Mouse (Mus musculus) neutrophil, adult 5-6 weeks (primary cell): Measurements from ENCODE around the gene Plekhm2. TPM values are rescaled to one million over a fixed set of nuclear protein-coding genes. Genes with fewer than 3 reads are reported as not detected.

Experiments
- ATAC-seq: fragments of 151-379, 151-347 bp; 2 replicates; pipeline ENCODE4 v1.8.0; 2017; ENCODE audit warnings: mild to moderate bottlenecking, moderate TSS enrichment; ENCODE audit not compliant: insufficient number of reproducible peaks, poor library complexity, low FRiP score, severe bottlenecking; ENCODE audit errors: extremely low read depth
- total RNA-seq: library from RNA; stranded (forward); fragments of 200-1000 nt; gene quantifications from 2 replicates; pipeline ENCODE4 v1.2.3, GENCODE M21; 2017

Plekhm2 gene
- total RNA-seq, 1 experiment from 2014 or later = 15.6 TPM

DNA sequence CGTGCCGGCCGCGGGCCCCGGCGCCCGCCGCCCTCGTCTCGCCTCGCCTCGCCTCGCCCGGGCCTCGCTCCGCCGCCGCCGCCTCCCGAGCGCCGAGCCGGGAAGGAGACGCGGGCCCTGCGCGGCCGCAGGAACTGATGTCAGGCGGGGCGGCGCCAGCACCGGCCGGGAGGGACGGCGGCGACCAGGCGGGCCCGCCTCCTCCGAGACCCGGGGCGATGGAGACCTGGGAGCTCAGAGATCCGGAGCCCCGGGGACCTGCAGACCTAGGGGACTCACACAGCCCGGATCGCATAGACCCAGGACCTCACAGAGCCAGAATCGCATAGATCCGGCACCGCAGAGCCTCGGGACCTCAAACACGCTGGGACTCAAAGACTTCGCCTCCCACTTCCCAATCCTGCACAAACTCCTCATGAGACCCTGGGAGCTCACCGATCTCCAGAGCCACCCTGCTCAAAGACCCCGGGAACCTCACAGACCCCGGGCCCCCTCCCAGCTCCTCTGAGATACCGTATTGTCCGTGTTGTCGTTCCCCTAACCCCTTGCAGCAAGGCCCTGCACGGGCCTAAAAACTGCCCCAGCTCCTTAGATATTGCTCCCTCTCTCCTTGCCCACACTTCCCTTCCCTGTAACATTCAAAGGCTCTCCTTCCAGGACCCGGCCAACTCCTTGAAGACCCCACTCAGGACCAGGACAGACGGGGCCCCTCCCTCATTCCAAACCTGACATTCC is 521 bp downstream of the Plekhm2 start:
- ATAC-seq = peak; percentile 40

DNA sequence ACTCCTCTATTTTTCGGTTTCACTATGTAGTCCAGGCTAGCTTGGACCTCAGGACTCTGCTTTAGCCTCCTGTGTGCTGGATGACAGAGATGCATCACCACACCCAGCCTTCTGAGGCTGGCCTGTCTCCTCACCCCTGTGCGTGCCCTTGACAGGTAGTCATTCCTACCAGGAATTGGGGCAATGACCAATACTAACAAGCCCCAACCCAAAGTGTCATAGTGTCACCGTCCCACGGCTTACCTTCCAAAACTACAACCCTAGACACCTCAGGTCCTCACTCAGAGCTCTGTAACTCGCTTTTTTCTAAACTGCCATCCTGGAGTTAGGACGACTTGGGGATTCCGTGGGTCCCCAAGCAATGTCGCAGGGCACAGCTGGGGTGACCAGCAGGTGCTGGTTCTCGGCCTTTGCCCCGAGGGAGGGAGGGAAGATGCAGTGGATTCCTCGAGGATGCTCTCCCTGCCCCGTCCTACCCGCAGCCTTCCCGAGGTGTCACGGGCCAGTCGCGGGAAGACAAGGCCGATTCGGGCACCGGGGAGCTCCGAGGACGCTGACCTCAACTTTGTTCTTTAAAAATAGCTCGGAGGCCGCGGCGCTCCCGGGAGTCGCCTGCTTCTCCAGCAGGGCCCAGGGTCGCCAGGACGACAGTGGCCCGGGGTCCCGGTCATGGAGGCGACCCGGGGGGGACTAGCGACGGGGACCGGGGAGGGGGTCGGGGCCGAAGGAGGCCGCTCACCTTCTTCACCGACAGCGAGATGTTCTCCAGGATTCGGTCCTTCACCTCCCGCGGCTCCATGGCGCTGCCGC is 1.4 kb downstream of the Plekhm2 start:
- ATAC-seq = no peak; the same call in 1 of the 2 replicates

DNA sequence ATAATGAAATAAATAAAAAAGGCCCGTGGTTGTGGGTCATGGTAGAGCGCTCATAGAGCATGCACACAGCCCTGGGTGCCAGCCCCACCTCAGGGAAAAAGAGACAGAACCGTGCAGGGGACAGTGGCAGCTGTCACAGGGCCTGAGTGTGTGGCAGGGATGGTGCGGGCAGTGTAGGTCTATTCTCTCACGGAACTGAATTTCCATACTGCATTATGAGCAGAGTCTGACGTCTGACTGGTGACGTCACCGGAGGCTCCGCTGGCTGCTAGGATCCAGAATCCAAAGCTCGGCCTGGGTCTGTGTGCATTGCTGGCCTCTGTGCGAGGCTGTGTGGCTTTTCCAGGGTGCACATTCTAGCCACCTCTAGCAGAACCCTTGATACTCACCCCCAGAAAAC is 3.8 kb downstream of the Plekhm2 start:
- ATAC-seq = no peak

DNA sequence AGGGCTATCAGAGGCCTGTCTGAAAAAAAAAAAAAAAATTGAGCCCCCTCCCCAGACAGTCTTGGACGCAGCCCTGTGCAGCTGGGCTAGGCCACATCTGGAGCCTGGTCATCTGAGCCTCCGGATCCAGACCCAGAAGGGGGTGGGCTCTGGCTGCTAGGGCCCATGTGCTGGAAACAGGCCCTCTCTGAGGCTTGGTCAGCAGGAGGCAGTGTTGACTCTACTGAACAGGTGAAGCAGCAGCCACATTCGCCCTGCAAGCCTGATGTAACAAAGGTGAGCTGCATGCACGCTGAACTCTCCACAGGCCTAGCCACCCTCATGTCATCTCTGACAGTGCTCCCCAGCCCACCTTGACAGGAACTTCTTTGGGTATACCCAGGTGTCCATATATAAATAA is 5.0 kb downstream of the Plekhm2 start:
- ATAC-seq = no peak

GRCm38 (mm10) chr4:141658846-141659484 is 5.7 kb downstream of the Plekhm2 start:
- ATAC-seq = no peak

GRCm38 (mm10) chr4:141656932-141657331 is 7.8 kb downstream of the Plekhm2 start:
- no peak for ATAC-seq

GRCm38 (mm10) chr4:141655908-141656608 is 8.6 kb downstream of the Plekhm2 start:
- ATAC-seq = peak; percentile 49

- no peak for ATAC-seq
Measured at GRCm38 (mm10) chr4:141654509-141654908, 10.2 kb downstream of the Plekhm2 start.

DNA sequence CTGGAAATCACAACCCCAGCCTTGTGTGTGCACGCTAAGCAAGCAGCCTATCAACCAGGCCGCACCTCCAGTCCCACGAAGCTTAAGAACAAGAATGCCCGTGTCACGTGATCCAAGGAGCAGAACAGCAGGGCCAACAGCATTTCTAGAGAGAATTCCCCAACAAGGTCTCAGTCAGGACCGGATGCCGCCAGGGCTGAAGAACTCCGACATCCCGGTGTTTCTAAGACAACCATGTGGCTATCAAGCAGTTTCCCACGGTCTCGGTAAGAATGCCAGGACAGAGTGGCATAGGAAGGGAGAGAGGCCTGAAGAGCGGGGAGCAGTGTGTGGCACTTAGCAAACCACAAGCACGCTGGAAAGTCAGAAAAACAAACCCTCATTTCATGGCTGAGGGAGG is 10.9 kb downstream of the Plekhm2 start:
- no peak for ATAC-seq

GRCm38 (mm10) chr4:141653044-141653443 is 11.7 kb downstream of the Plekhm2 start:
- no peak for ATAC-seq

DNA sequence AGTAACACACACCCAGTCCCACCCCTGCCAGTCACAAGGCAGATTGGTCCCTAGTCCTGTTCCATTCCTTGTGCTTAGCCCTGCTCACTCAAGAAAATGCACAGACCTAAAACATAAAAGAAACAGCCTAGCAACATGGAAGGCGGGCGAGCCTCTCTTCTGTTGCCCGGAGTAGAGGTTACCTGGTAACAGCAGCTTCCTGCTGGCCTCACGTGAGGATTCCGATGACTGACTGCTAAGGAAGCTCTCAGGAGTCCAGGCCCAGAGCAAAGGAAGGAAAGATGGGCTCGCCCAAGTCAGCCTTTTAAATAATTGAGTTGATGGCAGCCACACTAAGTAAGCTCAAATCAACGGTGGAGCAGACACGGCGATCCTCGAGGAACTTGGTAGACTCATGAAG is 12.8 kb downstream of the Plekhm2 start:
- ATAC-seq = no peak

- ATAC-seq = no peak
Measured at GRCm38 (mm10) chr4:141651286-141651685, 13.4 kb downstream of the Plekhm2 start.

- ATAC-seq = no peak
Measured at GRCm38 (mm10) chr4:141649244-141649643, 15.5 kb downstream of the Plekhm2 start.

DNA sequence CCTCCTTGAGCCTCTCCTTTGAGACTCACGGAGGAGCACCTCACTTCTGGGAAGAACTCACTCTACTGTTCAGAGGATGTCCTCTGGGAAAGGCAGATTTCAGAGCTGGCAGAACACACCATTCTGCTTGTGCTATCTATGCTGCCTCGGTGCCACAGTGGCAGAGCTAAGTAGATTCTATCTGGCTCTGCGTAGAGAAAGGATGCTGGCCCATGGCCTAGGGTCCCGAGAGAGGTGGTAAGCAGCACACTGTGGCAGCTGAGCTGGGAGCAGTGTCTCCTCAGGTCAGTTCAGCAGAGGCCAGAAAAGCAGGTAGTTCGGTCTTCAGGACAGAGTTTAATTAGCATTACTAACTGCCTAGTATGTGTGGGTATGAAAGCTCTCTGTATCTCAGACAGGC is 16.4 kb downstream of the Plekhm2 start:
- no peak for ATAC-seq

DNA sequence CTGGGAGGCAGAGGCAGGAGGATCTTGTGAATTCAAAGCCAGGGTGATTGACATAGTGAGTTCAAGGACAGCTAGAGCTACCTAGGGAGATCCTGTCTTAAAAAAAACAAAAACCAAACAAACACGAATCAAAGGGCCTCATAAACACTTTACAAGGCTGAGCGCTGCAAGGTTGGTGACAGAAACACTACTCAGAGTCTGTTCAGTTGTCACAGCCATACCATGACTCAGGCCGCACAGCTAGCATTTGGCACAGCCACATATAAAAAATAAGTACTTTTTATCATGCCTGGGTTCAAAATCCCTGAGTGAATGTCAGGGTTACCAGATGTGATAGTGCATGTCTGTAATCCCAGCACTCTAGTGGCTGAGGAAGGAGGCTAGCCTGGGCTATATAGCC is 17.5 kb downstream of the Plekhm2 start:
- no peak for ATAC-seq

GRCm38 (mm10) chr4:141645988-141646387 is 18.7 kb downstream of the Plekhm2 start:
- ATAC-seq = no peak

DNA sequence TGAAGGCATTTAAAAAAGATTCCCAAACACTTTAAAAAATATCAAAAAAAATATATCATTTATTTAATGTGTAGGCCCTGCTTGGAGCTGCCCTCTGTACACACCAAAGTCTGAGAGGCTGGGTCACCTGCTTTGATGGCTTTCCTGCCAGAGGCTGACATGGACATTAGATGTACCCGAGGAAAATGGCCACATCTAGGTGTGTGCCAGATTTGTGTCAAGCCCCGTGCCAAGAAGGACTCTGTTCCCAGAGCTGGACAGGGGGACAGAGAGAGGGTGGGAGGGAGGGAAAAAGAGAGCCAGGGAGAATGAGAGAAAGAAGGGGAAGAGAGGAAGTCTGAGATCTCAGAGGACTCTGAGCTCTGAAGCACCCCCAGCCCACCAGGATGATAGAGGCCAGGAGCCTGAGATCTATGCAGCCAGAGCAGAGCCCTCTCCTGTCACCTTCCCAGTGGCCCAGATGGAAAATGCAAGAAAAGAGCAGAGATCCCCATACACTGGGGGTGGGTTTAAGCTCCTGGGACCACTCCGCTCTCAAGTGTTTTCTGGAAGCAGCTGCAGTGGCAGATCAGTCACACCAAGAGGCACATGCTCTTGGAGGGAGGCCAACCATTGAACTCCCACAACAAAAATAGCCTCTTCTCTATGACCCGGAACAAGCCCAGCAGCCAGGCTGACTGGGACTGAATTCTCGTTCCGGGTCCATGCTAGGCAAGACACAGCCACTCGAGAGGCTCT is 21.4 kb downstream of the Plekhm2 start:
- ATAC-seq = no peak

DNA sequence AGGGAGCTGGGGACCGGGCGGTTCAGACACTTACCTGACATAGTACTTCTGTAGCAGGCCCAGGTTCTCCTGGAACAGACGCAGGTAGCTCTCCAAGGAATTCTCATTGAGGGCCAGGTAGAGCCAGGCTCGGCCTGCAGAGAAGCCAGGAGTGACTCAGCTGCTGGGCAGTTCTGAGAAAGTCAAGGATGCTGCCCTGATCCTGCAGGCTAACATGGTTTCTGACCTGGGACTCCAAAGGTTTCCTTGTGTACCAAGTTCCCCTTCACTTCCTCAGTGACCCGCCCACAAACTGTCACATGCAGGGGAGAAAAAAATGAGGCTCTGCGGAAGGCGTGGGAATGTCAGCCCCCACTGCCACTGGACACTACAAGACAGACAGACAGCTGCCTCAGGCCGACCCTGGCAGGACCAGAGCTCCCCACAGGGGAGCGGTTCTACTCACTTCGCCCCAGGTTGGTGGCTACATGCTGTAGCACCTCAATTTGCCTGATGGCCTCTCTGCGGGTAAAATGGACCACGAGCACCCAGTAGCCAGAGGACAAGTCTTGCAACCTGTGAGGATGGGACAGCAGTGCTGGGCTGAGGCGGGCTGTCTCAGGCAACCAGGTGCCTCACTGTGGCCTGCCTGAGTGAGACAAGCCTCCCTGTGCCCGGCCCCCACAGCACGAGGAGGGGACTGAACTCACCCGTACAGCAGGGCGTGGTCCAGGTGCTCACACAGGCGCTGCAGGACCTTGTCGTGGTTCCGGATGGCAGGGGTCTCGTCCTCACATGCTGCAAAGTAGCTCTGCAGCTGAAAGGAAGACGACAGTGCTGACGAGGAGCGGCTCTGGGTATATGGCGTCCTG is 22.5 kb downstream of the Plekhm2 start:
- no peak for ATAC-seq
